Comparison of ENCODE assay signal across 12 mouse cellular contexts in genomic region chr11:43350242-43350641, GRCm38 (mm10).
DNase-seq lines count a peak whose midpoint lies in the region; ATAC-seq and TF ChIP-seq lines count a peak whose summit lies in the region.
"Had no signal": no experiment of that assay in that cellular context is flagged by ENCODE, and none has a peak within 500 bp of the region (broad histone marks: within the 10 kb centered on the region; RNA-seq: fewer than 3 reads in every experiment).

No protein-coding gene starts in this region.

- no peak overlapping the region for H3K4me3 ChIP-seq in layer of hippocampus, adult 2 months
- H3K4me3 ChIP-seq in forebrain, embryonic 16.5 days (replicated peaks; ENCODE audit: low read length): no peak overlapping the region
- H3K4me3 ChIP-seq in midbrain, embryonic 13.5 days (replicated peaks): no peak overlapping the region
- H3K4me3 ChIP-seq: embryonic facial prominence, embryonic 15.5 days had no signal

- H3K4me2 ChIP-seq in forebrain, embryonic 16.5 days (ENCODE audit: low read length): no peak overlapping the region
- no peak overlapping the region for H3K4me2 ChIP-seq in midbrain, embryonic 13.5 days (replicated peaks)
- H3K4me2 ChIP-seq: embryonic facial prominence, embryonic 15.5 days had no signal

- no peak for TF ChIP-seq CTCF in layer of hippocampus, adult 2 months (conservative IDR thresholded peaks at IDR 0.05)

- no peak overlapping the region for H3K9ac ChIP-seq in forebrain, embryonic 16.5 days (replicated peaks; ENCODE audit: low read depth, low read length)
- H3K9ac ChIP-seq in midbrain, embryonic 13.5 days (replicated peaks): no peak overlapping the region
- H3K9ac ChIP-seq: embryonic facial prominence, embryonic 15.5 days had no signal

- peaks cover 5% of the 10 kb centered on the region for H3K4me1 ChIP-seq in forebrain, embryonic 16.5 days (replicated peaks; ENCODE audit: control insufficient read depth, insufficient read depth, low read length)
- H3K4me1 ChIP-seq in midbrain, embryonic 13.5 days (replicated peaks): peaks cover 21% of the 10 kb centered on the region
- H3K4me1 ChIP-seq: embryonic facial prominence, embryonic 15.5 days had no signal

- intact Hi-C loops in heart, postnatal 25 days (cut with DNase I): no loop called here

- no peaks in the 10 kb centered on the region for H3K9me3 ChIP-seq in forebrain, embryonic 16.5 days (ENCODE audit: control insufficient read depth, low read length)
- no peaks in the 10 kb centered on the region for H3K9me3 ChIP-seq in midbrain, embryonic 13.5 days
- H3K9me3 ChIP-seq: embryonic facial prominence, embryonic 15.5 days had no signal

- DNase-seq in embryo, embryonic 11 days: peak; percentile 22
- DNase-seq in embryo, embryonic 10 days (ENCODE audit: low spot score): no peak
- DNase-seq in layer of hippocampus, adult 2 months (ENCODE audit: low spot score in 2 of 2): no peak
- DNase-seq in layer of hippocampus, postnatal 10 days (ENCODE audit: low spot score in 2 of 2): no peak
- no peak for DNase-seq in thymus, postnatal 14 days
- DNase-seq in heart, postnatal 25 days (ENCODE audit: low spot score): no peak
- DNase-seq: cerebellum, adult 18-20 months; gastrocnemius, postnatal 14 days; kidney, adult 8-10 months had no signal

- H3K27ac ChIP-seq in layer of hippocampus, adult 2 months: peak overlapping the region; percentile 72; the same call in 1 of the 2 replicates
- no peak overlapping the region for H3K27ac ChIP-seq in forebrain, embryonic 16.5 days (ENCODE audit: low read length)
- H3K27ac ChIP-seq in midbrain, embryonic 13.5 days: 0 out of 2 replicates have a peak overlapping the region, but pooled peaks have one; percentile 45
- H3K27ac ChIP-seq: embryonic facial prominence, embryonic 15.5 days had no signal

- H3K36me3 ChIP-seq in forebrain, embryonic 16.5 days (ENCODE audit: control insufficient read depth, insufficient read depth): no peaks in the 10 kb centered on the region
- H3K36me3 ChIP-seq in midbrain, embryonic 13.5 days: no peaks in the 10 kb centered on the region
- H3K36me3 ChIP-seq: embryonic facial prominence, embryonic 15.5 days had no signal

- no peaks in the 10 kb centered on the region for H3K27me3 ChIP-seq in forebrain, embryonic 16.5 days (replicated peaks; ENCODE audit: control insufficient read depth, insufficient read depth, low read length)
- H3K27me3 ChIP-seq in midbrain, embryonic 13.5 days: no peaks in the 10 kb centered on the region
- H3K27me3 ChIP-seq: embryonic facial prominence, embryonic 15.5 days had no signal

- 46% methylated on average over 3 of the region's 3 CpGs for whole genome bisulfite sequencing in forebrain, embryonic 16.5 days
- 30% methylated on average over 3 of the region's 3 CpGs for WGBS in midbrain, embryonic 13.5 days

- ATAC-seq in forebrain, embryonic 16.5 days: peak; percentile 49; the same call in 1 of the 2 replicates
- peak; percentile 59 for ATAC-seq in midbrain, embryonic 13.5 days
